Mouse (Mus musculus): ENCODE measurements around the gene Abtb2.

GRCm38 (mm10) chr2:103632136-103632925 lies 66.2 kb downstream of the Abtb2 start:
- no peak for TF ChIP-seq EP300 (IDR thresholded peaks at IDR 0.05; ENCODE audit: insufficient read depth, low read depth, low read length)
- no peak for TF ChIP-seq CTCF (IDR thresholded peaks at IDR 0.05; ENCODE audit: low read depth, low read length)
